Mouse (Mus musculus): ENCODE measurements around the gene Gm49322. TPM values are rescaled to one million over a fixed set of nuclear protein-coding genes. Genes with fewer than 3 reads are reported as not detected.
"Not testable (repeated sequence)": the region's sequence is repeated elsewhere in the genome, so short reads cannot be mapped to it uniquely, and the experiment has no call there.

Gm49322 gene
- under 1 TPM; 0.17 to 0.57 (median 0.30) TPM for total RNA-seq (2022)

DNA sequence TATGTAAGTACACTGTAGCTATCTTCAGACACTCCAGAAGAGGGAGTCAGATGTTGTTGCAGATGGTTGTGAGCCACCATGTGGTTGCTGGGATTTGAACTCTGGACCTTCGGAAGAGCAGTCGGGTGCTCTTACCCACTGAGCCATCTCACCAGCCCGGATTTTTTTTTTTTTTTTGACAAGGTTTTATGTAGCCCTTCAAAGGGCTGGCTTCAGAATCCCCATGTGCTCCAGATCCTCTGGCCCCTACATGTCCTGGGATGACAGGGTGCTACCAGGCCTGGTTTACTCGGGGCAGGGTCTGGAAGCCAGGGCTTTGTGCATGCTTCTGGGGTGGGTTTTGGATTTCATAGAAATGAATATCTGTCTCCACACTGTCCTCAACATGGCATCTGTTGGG lies at the start of gene Gm49322:
Gm49322 (plus strand) TSS at position 301 of the 400 bp plus-strand sequence.
- not testable (repeated sequence) for DNase-seq (ENCODE audit: low spot score)

DNA sequence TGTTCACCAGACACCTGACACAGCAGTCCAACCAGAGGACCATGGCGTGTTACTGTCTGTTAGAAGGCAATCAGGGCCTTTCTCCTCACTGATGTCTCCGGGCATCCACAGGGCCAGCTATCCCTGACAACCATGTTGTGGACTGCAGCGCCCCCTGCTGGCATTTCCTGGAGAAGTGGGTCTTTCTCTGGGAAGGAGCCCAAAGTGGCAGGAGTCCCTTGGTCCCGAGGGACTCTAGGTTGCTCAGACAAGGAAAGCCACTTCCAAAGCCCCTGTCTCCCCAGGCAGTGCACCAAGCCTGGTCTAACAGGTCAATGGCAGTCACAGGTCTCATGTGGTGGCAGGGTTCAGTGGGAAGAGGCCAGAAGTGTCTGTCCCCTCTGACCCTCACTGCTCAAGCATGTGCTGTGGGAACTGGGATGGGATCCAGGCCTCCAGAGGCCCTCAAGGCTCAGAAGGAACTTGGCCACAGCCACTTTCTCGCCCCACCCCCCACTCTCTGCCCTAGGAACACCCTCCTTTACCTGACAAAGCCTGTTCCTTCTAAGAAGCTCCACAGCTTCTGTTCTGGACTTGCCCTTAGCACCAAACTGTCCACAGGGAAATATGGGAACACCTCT lies 48.4 kb upstream of the Gm49322 start:
- DNase-seq (ENCODE audit: low spot score) = peak; percentile 69

- DNase-seq (ENCODE audit: low spot score) = no peak
Measured at GRCm38 (mm10) chr10:80559431-80559830, 46.4 kb upstream of the Gm49322 start.

DNA sequence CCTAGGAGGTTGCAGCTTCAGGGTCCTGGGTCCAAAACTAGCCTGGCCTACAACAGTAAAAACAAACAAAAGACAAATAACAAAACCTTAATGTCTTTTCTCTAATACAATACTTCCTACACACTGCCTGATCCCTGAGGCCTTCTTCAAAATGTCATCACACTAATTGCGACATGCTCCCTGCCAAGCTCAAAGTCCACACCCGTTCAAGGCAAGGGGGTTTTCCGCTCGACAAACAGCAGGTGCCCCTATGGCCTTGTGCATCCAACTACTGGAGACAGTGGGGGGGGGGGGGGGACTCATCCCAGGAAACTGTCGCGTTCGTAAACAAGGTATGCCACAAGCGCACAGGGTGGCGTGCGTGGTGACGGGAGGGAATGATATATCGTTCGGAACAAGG lies 45.2 kb upstream of the Gm49322 start:
- no peak for DNase-seq (ENCODE audit: low spot score)

DNA sequence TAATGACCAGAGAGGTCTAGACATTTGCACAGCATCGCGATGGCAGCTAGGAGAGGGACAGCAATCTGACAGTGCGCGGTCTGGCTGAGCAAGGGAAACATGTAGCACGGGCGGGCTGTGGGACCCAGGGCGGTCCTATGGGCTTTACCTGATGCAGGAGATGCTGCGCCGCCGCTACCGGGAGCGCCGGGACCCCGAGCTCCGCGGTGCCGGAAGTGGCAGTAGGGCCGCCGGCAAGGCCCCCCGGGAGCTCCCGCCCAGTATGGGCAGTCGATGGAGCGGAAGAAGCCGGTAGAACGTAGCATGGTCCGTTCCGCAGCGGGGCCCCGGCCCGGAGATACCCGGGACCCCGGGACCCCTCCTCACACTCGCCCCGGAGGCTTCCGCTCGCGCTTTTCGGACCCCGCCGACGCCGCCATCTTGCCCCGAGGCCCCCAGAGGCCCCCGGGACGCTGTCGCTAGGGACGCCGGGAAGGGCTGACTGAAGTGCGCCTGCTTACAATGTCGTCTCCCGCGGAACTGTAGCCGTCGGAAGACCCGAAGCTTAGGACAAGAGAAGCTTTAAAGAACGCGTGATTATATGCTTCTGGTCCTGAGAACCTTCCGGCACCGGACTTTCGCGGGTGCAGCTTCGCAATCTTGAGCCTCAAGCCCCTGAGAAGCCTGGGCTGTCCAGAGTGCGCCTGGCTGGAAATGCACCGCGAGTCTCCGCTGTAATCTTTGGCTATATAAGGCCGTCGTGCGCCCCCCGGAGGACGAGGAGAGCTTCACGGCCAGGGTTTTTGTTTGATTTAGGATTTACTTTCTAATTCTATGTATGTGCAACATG lies 44.5 kb upstream of the Gm49322 start, which contains the start of gene Rexo1:
Rexo1 (minus strand) TSS at position 445 of the 829 bp plus-strand sequence.
- peak; percentile 93 for DNase-seq (ENCODE audit: low spot score)

- DNase-seq (ENCODE audit: low spot score) = peak; percentile 80
Measured at GRCm38 (mm10) chr10:80566375-80567092, 39.3 kb upstream of the Gm49322 start.

GRCm38 (mm10) chr10:80568876-80569275 lies 36.9 kb upstream of the Gm49322 start:
- DNase-seq (ENCODE audit: low spot score) = no peak

- DNase-seq (ENCODE audit: low spot score) = no peak
Measured at GRCm38 (mm10) chr10:80569664-80570066, 36.2 kb upstream of the Gm49322 start.

GRCm38 (mm10) chr10:80570419-80570818 lies 35.4 kb upstream of the Gm49322 start:
- DNase-seq (ENCODE audit: low spot score) = no peak

- DNase-seq (ENCODE audit: low spot score) = no peak
Measured at GRCm38 (mm10) chr10:80570871-80571836, 34.7 kb upstream of the Gm49322 start.

DNA sequence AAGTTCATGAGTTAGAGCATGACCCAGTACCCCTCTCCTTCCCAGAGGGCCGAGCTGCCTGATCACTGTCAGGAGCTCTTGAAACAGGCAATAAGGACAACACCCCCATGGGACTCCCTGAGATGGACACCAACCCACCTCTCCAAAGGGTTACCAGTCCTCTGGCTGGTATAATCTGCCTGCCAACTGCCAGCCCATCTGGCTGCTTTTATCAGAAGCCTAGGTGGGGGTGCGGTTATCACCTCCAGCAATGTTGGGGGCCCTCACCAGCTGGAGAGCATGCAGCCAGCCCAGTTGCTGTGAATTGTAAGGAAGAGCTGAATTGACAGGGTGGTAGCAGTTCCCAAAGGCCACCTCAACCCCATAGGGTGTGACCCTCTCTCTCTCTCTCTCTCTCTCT lies 33.3 kb upstream of the Gm49322 start:
- DNase-seq (ENCODE audit: low spot score) = no peak

DNA sequence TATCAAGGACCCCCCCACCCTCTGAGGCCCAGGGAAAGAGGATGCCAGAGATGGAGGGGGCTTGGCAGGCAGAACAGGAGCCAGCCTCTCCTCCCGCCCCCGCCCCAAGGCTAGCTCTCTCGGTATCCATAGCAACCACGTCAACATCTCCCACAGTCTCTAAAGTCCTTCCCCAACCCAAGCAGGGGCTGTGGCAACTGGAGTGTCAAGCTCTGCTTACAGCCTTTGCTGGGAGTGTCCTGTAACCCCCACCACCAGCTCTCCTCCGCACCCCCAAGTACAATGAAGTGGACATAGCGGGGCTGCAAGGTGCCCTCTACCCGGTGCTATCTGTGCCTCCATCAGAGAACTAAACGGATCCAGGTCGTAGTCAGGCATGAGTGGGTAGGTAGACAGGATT lies 31.9 kb upstream of the Gm49322 start:
- no peak for DNase-seq (ENCODE audit: low spot score)

GRCm38 (mm10) chr10:80574896-80575295 lies 30.9 kb upstream of the Gm49322 start:
- no peak for DNase-seq (ENCODE audit: low spot score)

- no peak for DNase-seq (ENCODE audit: low spot score)
Measured at GRCm38 (mm10) chr10:80575925-80576324, 29.9 kb upstream of the Gm49322 start.

- DNase-seq (ENCODE audit: low spot score) = no peak
Measured at GRCm38 (mm10) chr10:80576351-80577194, 29.2 kb upstream of the Gm49322 start.

GRCm38 (mm10) chr10:80577195-80578130 lies 28.4 kb upstream of the Gm49322 start, which contains the start of gene Klf16:
TSS of gene Klf16 (minus strand) at chr10:80577321.
- DNase-seq (ENCODE audit: low spot score) = peak; percentile 98

GRCm38 (mm10) chr10:80578131-80578750 lies 27.6 kb upstream of the Gm49322 start:
- peak; percentile 83 for DNase-seq (ENCODE audit: low spot score)

- DNase-seq (ENCODE audit: low spot score) = no peak
Measured at GRCm38 (mm10) chr10:80578911-80579310, 26.9 kb upstream of the Gm49322 start.

Data from heart, adult 8-10 months (tissue).